Comparison of ENCODE assay signal across 7 mouse cellular contexts in genomic region chr16:21392517-21393112, GRCm38 (mm10). TPM values are rescaled to one million over a fixed set of nuclear protein-coding genes. Genes with fewer than 3 reads are reported as not detected.
DNase-seq lines count a peak whose midpoint lies in the region; ATAC-seq and TF ChIP-seq lines count a peak whose summit lies in the region.

No protein-coding gene starts in this region.

- no peaks in the 10 kb centered on the region for H3K9me3 ChIP-seq in intestine, postnatal 0 days (ENCODE audit: control insufficient read depth)
- H3K9me3 ChIP-seq in midbrain, embryonic 12.5 days, result no peaks in the 10 kb centered on the region

- no peak overlapping the region for H3K27ac ChIP-seq in intestine, postnatal 0 days (ENCODE audit: low read depth, low read length)
- H3K27ac ChIP-seq in midbrain, embryonic 12.5 days (replicated peaks), result peak overlapping the region; percentile 75

- no peak overlapping the region for H3K4me2 ChIP-seq in intestine, postnatal 0 days (replicated peaks; ENCODE audit: low read depth)
- no peak overlapping the region for H3K4me2 ChIP-seq in midbrain, embryonic 12.5 days (replicated peaks)

- H3K27me3 ChIP-seq in intestine, postnatal 0 days (replicated peaks; ENCODE audit: control insufficient read depth, insufficient read depth, low read length), result no peaks in the 10 kb centered on the region
- H3K27me3 ChIP-seq in midbrain, embryonic 12.5 days, result no peaks in the 10 kb centered on the region; the same call in none of the 2 replicates

- no peak overlapping the region for H3K4me3 ChIP-seq in intestine, postnatal 0 days (ENCODE audit: low read depth, low read length)
- H3K4me3 ChIP-seq in midbrain, embryonic 12.5 days, result no peak overlapping the region

- H3K9ac ChIP-seq in intestine, postnatal 0 days (ENCODE audit: low read depth, low read length), result no peak overlapping the region
- no peak overlapping the region for H3K9ac ChIP-seq in midbrain, embryonic 12.5 days (replicated peaks)

- H3K4me1 ChIP-seq in intestine, postnatal 0 days (replicated peaks; ENCODE audit: control insufficient read depth, insufficient read depth, low read length), result no peaks in the 10 kb centered on the region
- peaks cover 44% of the 10 kb centered on the region for H3K4me1 ChIP-seq in midbrain, embryonic 12.5 days

- DNase-seq in adrenal gland, adult 8-10 months, result peak; percentile 45
- peak; percentile 91 for DNase-seq in embryo, embryonic 11.5 days (ENCODE audit: low read depth, low spot score)
- DNase-seq in gastrocnemius, postnatal 4 days (ENCODE audit: low spot score in 2 of 2), result peak; percentile 75 to 85
- peak; percentile 79 to 81 for DNase-seq in left cerebral cortex, postnatal 36 days (ENCODE audit: low spot score in 2 of 2)
- peak; percentile 42 to 75 for DNase-seq in spleen, adult 18-20 months

- intact Hi-C loops in left cerebral cortex, postnatal 36 days (cut with DNase I), result loop anchor here (1.0 to 2.0 kb wide), 2 partner anchors 60 to 188 kb away; partner anchors contain the start of gene Ephb3

- ATAC-seq in intestine, postnatal 0 days, result peak; percentile 64
- peak; percentile 80 for ATAC-seq in midbrain, embryonic 12.5 days (ENCODE audit: low FRiP score, low read depth)

- no peaks in the 10 kb centered on the region for H3K36me3 ChIP-seq in intestine, postnatal 0 days (ENCODE audit: control insufficient read depth, insufficient read depth)
- H3K36me3 ChIP-seq in midbrain, embryonic 12.5 days, result no peaks in the 10 kb centered on the region

- 51% methylated on average over 9 of the region's 9 CpGs for WGBS in intestine, postnatal 0 days
- WGBS in midbrain, embryonic 12.5 days, result 43% methylated on average over 9 of the region's 9 CpGs

- TF ChIP-seq CTCF in intestine, postnatal 0 days (IDR thresholded peaks at IDR 0.05; ENCODE audit: low read depth), result peak; percentile 93

RNA-seq across cellular contexts. Expression of gene Vps8, which starts 30.3 kb away (rescaled TPM):
- total RNA-seq in adrenal gland, adult 8-10 months (2022), result 10 to 100 TPM; 19.5 to 29.1 (median 23.9) TPM
- total RNA-seq in gastrocnemius, postnatal 4 days (2021), result 10 to 100 TPM; 14.2 to 17.3 TPM
- polyA plus RNA-seq in intestine, postnatal 0 days (2015; fragmentation: Nextera tagmentation; extraction: Ambion mirVana), result 6.6 and 9.5 TPM in 2 replicates
- total RNA-seq in left cerebral cortex, postnatal 36 days (2021), result 10 to 100 TPM; 52.6 to 55.0 TPM
- polyA plus RNA-seq in midbrain, embryonic 12.5 days (2016; fragmentation: Nextera tagmentation; extraction: Ambion mirVana), result 32.5 and 33.3 TPM in 2 replicates
